Mouse (Mus musculus): ENCODE results near the gene Bend6.

Gene Bend6

DNA sequence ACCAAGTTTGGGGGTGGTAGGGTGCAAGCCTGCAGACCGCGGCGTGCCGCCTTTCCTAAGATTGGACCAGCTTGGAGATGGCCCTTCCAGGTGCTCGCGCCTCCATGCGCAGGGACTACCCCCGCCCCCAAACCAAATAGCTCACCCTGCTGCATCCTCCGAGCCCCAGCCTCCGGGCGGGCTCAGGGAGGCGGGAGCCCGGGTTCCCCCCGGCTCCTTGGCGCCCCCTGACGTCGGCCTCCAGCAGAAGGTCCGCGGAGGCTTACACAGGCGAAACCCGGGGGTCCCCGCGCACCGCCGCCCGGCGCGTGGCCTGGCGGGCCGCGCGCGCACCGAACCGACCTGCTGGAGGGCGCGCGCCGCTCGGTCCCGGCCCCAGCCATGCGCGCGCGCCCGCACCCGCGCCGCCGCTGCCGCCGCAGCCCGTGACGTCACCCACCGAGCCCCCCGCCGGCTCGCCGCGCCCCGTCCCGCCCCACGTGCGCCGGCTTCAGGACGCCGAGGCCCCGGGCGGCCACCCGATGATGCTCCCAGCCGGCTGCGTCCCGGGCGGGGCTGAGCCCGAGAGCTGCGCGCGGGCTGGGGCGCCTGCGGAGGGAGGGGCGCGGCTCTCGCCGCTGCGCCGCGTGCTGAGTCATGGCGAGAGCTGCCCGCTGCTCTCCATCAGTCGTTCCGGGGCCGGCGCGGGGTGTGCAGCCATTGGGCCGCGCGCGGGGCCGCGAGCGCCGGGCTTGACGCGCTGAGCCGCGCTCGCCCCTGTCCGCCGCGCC lies at the start of gene Bend6:
Gene Bend6 (minus strand): TSS at position 396 of the 770 bp plus-strand sequence.
- CTCF ChIA-PET = no interaction called here

- CTCF ChIA-PET = no interaction called here
These were observed 48.0 kb upstream of the Bend6 start for GRCm38 (mm10) chr1:33955626-33956025.

DNA sequence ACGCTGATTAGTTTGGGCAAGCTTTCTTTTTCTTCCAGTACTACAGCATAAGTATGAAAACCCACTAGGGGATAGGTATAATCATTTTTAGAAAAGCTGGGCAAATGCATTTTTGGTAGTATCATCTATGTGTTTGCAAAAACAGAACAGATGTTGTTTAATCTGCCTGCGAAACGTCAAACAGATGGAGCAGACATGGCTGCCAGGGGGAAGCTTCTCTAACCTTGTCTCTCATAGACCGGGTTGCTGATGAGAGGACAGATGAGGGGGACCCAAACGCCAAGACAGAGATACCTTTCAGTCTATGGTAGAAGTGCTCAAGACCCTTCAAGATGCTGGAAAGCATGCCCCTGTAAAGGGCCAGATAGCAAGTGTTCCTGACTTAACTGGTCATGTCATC lies 40.9 kb upstream of the Bend6 start:
- CTCF ChIA-PET = no interaction called here

- CTCF ChIA-PET = no interaction called here
These were observed 40.2 kb upstream of the Bend6 start for GRCm38 (mm10) chr1:33947838-33948237.

DNA sequence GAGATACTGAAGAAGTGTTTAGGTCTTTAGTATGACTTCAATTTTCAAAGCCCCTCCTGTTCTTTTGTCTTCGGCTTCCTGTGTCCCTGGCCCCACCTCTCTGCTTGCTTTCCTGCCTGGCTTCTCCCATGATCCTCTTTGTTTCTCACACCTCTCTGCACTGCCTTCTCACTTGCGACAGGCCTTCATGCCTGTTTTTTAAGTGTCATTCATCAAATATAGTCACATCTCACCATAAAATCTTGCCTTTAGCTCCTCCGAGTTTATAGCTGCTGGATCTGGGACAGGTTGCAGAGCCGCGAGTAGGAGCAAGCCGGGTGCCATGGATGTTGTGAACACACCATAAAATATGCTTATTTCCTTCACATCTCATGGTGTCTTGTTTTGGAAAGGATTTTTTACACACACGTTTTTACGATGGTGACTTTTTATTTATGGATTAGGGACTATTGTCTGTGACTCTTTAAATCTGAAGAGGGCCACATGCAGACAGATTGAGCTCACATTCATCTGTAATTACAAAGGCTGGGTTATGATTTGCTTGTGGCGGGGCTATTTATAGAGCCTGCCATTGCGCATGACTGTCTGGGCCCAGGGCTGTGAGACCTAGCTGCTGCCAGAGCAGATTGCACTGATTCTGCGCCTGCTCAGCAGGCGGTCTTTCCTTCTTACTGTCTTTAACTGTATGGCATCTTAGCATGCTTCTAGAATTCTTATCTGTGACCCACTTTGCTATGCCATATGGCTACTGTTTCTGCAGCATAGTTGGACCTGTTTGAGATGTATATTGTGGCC lies 39.2 kb upstream of the Bend6 start:
- CTCF ChIA-PET = no interaction called here

- CTCF ChIA-PET = no interaction called here
These were observed 38.1 kb upstream of the Bend6 start for GRCm38 (mm10) chr1:33945756-33946155.

GRCm38 (mm10) chr1:33944977-33945750 lies 37.5 kb upstream of the Bend6 start:
- CTCF ChIA-PET = no interaction called here

GRCm38 (mm10) chr1:33943943-33944342 lies 36.3 kb upstream of the Bend6 start:
- CTCF ChIA-PET = no interaction called here

GRCm38 (mm10) chr1:33942638-33943037 lies 35.0 kb upstream of the Bend6 start:
- CTCF ChIA-PET = no interaction called here

GRCm38 (mm10) chr1:33940364-33940928 lies 32.8 kb upstream of the Bend6 start:
- CTCF ChIA-PET = no interaction called here

DNA sequence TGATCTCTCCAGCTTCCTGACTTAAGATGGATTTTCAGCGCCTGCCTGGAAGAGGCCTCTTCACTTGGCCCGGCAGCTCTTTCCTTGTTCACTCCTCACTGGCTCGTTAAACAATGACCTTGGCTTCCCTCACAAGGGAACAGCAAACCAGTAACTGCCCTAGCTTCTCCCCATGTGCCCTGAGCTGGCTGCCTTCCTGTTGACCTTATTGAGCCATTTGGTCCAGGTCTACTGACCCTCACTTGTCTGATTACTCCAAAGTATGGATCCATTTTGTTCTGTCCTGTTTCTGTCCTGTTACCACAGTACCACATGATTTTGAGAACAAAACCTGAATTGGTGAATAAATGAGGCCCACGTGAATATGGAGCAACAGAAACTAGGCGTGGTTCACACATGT lies 32.2 kb upstream of the Bend6 start:
- CTCF ChIA-PET = no interaction called here

DNA sequence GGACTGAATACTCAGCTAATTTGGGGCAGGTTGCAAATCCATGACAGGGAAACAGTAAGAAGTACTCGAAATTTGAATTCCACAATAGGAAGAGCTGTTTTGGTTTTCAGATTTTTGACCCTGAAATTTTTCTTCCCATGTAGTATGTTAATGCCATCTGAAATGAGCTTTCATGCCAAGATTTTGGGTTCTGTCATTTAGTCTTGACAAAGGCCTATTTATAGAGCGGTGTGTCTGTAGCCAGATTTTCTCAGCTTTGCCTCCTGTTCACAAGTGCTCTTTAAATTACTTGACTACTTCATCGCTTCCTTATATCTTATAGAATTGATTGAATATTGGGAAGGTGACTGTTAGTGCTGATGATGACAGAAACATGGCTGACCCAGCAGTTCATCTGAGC lies 28.3 kb upstream of the Bend6 start:
- CTCF ChIA-PET = no interaction called here

DNA sequence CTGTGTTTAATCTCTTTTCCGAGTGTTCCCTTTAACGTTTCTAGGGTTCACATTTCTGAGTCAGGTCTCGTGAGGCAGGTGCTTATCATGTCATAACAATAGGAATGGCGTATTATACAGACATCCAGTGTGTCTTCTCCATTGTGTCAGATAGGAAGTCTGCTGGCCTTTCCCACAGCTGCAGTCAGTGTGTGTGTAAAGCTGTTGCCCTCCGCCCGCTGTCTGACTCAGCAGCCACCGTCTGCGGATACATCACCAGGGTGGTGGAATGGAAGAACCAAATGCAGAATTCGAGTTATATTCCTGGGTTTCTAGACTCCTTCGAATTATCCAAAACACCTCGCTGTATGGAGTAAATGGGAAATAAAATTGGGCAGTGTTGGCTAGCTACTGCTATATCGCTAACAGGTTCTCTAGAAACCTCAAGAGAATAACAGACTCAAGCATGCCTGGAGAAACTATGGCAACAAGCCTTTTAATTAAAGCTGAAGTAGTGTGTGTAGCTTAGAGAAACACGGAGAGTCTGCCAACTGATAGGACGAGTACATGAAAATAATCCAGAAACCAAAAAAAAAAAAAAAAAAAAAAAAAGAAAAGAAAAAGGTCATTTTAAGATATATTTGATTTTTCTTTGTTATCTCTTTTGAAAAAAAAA lies 25.4 kb upstream of the Bend6 start:
- CTCF ChIA-PET = interaction anchor here (0.6 kb wide), 1 partner anchor 121 kb away, joined by 5 read pairs; no protein-coding TSS in a partner anchor

- CTCF ChIA-PET = no interaction called here
These were observed 24.6 kb upstream of the Bend6 start for GRCm38 (mm10) chr1:33932196-33932595.

DNA sequence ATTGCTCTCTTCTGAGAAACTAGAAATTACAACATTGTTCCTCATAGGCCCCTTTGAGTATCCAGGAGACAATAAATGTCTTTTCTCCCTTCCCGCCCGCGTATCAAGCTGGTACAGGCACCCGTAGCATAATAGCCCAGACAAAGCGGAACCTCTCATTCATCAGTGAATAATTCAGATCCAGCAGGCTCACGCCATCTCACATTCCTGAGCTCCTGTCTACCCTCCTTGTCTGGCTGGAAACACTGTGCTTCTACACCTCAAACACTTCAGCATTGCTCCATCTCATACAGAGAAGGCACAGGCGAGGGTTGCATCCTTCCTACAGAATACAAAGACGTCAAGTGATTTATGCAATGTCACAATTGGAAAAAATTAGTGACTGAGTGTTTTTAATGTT lies 24.2 kb upstream of the Bend6 start:
- CTCF ChIA-PET = no interaction called here

DNA sequence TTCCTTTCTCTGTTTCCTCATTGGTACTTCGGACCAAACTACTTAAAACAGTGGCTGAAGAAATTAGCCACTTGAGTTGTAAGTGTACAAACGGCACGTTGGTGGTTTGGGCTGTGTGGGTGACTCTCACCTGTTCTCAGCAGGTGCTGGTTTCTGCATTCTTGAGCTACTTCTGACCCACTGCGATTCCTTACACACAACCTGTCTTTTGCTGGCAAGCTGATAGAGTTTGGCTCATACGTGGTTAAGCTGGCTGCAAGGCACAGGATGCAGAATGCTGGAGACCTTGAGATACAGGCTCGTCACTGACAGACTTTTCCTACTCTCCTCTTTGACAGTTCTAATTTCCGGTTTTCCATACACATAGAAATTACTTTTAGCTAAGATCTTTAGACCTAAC lies 19.9 kb upstream of the Bend6 start:
- CTCF ChIA-PET = no interaction called here

GRCm38 (mm10) chr1:33925283-33925682 lies 17.7 kb upstream of the Bend6 start:
- CTCF ChIA-PET = interaction anchor here (0.5 kb wide), 1 partner anchor 1373 kb away, joined by 3 read pairs; no protein-coding TSS in a partner anchor

DNA sequence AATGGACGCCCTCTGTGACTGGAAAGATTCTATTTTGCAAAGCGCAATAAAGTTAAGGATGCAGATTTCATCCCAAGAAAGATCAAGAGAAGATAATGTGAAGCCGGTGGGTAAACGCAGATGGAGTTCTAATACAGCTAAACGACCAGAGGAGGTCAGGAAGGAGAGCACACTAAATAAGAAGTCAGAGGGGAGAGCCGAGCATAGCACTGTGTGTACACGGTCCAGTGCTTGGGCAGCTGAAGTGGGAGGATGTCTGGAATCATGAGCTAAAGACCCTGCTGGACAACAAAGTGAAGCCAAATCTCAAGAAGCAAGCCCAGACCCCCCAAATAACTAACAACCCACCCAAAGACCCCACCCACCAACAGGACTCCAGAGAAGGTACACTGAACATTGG lies 15.4 kb upstream of the Bend6 start:
- CTCF ChIA-PET = interaction anchor here (0.7 kb wide), 1 partner anchor 96 kb away, joined by 5 read pairs; no protein-coding TSS in a partner anchor

GRCm38 (mm10) chr1:33916554-33916953 lies 8.9 kb upstream of the Bend6 start:
- CTCF ChIA-PET = no interaction called here

GRCm38 (mm10) chr1:33911589-33911988 lies 4.0 kb upstream of the Bend6 start:
- CTCF ChIA-PET = interaction anchor here (0.7 kb wide), 1 partner anchor 39 kb away, joined by 4 read pairs; no protein-coding TSS in a partner anchor

- CTCF ChIA-PET = no interaction called here
These were observed 761 bp upstream of the Bend6 start, which contains the start of gene Dst for GRCm38 (mm10) chr1:33908191-33908962. TSS of gene Dst (plus strand) at chr1:33908225.
